In genomic region chr3:41564471-41565213, GRCm38 (mm10) we compare ENCODE assay signal across 8 mouse cellular contexts. TPM values are rescaled to one million over a fixed set of nuclear protein-coding genes. Genes with fewer than 3 reads are reported as not detected.
A peak's percentile ranks its signal among the peaks of the same experiment; 100 is the strongest.
DNase-seq lines count a peak whose midpoint lies in the region; ATAC-seq and TF ChIP-seq lines count a peak whose summit lies in the region.

No protein-coding gene starts in this region.

- H3K9me3 ChIP-seq in G1E (replicated peaks), result no peaks in the 10 kb centered on the region
- no peaks in the 10 kb centered on the region for H3K9me3 ChIP-seq in forebrain, embryonic 14.5 days (replicated peaks; ENCODE audit: control insufficient read depth, low read length)
- no peaks in the 10 kb centered on the region for H3K9me3 ChIP-seq in neural tube, embryonic 14.5 days (ENCODE audit: control insufficient read depth, low read length)

- DNase-seq in G1E (ENCODE audit: low spot score), result peak; percentile 85
- DNase-seq in cerebellum, adult 11-12 months, result peak; percentile 86
- DNase-seq in forebrain, embryonic 14.5 days (ENCODE audit: low spot score), result peak; percentile 75
- DNase-seq in heart, postnatal 14 days, result peak; percentile 75 to 77
- DNase-seq in layer of hippocampus, adult 11-12 months (ENCODE audit: low spot score), result peak; percentile 71
- peak; percentile 84 to 89 for DNase-seq in lung, adult 18-20 months

- peaks cover 54% of the 10 kb centered on the region for H3K4me1 ChIP-seq in G1E (ENCODE audit: insufficient read depth, low read depth, low read length)
- peaks cover 3% of the 10 kb centered on the region; the same call in 1 of the 2 replicates for H3K4me1 ChIP-seq in forebrain, embryonic 14.5 days (ENCODE audit: control insufficient read depth, insufficient read depth, low read length)
- H3K4me1 ChIP-seq in neural tube, embryonic 14.5 days (ENCODE audit: control insufficient read depth, insufficient read depth, low read length), result no peaks in the 10 kb centered on the region; the same call in 1 of the 2 replicates
- peaks cover 13% of the 10 kb centered on the region for H3K4me1 ChIP-seq in testis, adult 2 months (ENCODE audit: control insufficient read depth, insufficient read depth, low read length)

- intact Hi-C loops in heart, postnatal 14 days (cut with DNase I), result loop anchor here (2.0 to 5.0 kb wide), 5 partner anchors 157 to 382 kb away; partner anchors contain the start of genes D3Ertd751e and Sclt1

- H3K9ac ChIP-seq in forebrain, embryonic 14.5 days (ENCODE audit: low read length), result peak overlapping the region; percentile 96
- H3K9ac ChIP-seq in neural tube, embryonic 14.5 days (replicated peaks; ENCODE audit: low read depth, low read length), result peak overlapping the region; percentile 84

- peak overlapping the region; percentile 98 for H3K27ac ChIP-seq in forebrain, embryonic 14.5 days (ENCODE audit: low read depth, low read length)
- H3K27ac ChIP-seq in neural tube, embryonic 14.5 days (ENCODE audit: low read depth, low read length), result peak overlapping the region; percentile 95
- peak overlapping the region; percentile 77 for H3K27ac ChIP-seq in testis, adult 2 months (ENCODE audit: control insufficient read depth, insufficient read depth, low read depth, low read length)

- TF ChIP-seq CTCF in G1E (IDR thresholded peaks at IDR 0.05; ENCODE audit: low read depth, low read length), result no peak
- no peak for TF ChIP-seq CTCF in testis, adult 2 months (IDR thresholded peaks at IDR 0.05; ENCODE audit: control insufficient read depth, insufficient read depth, insufficient replicate concordance, low read depth, low read length)

- WGBS in forebrain, embryonic 14.5 days, result under 1% methylated on average over 56 of the region's 60 CpGs
- under 1% methylated on average over 50 of the region's 60 CpGs for WGBS in neural tube, embryonic 14.5 days

- peaks cover 43% of the 10 kb centered on the region for H3K36me3 ChIP-seq in G1E (replicated peaks)
- H3K36me3 ChIP-seq in forebrain, embryonic 14.5 days (ENCODE audit: control insufficient read depth, insufficient read depth, low read length), result no peaks in the 10 kb centered on the region
- H3K36me3 ChIP-seq in neural tube, embryonic 14.5 days (ENCODE audit: control insufficient read depth, insufficient read depth, low read length), result no peaks in the 10 kb centered on the region
- H3K36me3 ChIP-seq in testis, adult 2 months (ENCODE audit: control insufficient read depth, insufficient read depth, low read length), result no peaks in the 10 kb centered on the region

- H3K4me2 ChIP-seq in forebrain, embryonic 14.5 days (ENCODE audit: low read length), result peak overlapping the region; percentile 87
- peak overlapping the region; percentile 86 for H3K4me2 ChIP-seq in neural tube, embryonic 14.5 days (ENCODE audit: low read depth, low read length)

- peak; percentile 19; the same call in 1 of the 2 replicates for ATAC-seq in G1E (ENCODE audit: extremely low read depth, insufficient number of reproducible peaks, low FRiP score, poor library complexity, severe bottlenecking)
- peak; percentile 43 for ATAC-seq in forebrain, embryonic 14.5 days
- ATAC-seq in neural tube, embryonic 14.5 days (ENCODE audit: low read depth), result peak; percentile 38

- H3K4me3 ChIP-seq in G1E (ENCODE audit: low read depth, low read length), result peak overlapping the region; percentile 79
- peak overlapping the region; percentile 76 for H3K4me3 ChIP-seq in forebrain, embryonic 14.5 days (ENCODE audit: low read depth, low read length)
- H3K4me3 ChIP-seq in neural tube, embryonic 14.5 days (ENCODE audit: low read depth, low read length), result peak overlapping the region; percentile 80
- H3K4me3 ChIP-seq in testis, adult 2 months (ENCODE audit: control insufficient read depth, low read depth, low read length), result peak overlapping the region; percentile 88

- H3K27me3 ChIP-seq in G1E (ENCODE audit: insufficient read depth, low read length), result no peaks in the 10 kb centered on the region
- H3K27me3 ChIP-seq in forebrain, embryonic 14.5 days (replicated peaks; ENCODE audit: control insufficient read depth, insufficient read depth, low read length), result no peaks in the 10 kb centered on the region
- no peaks in the 10 kb centered on the region for H3K27me3 ChIP-seq in neural tube, embryonic 14.5 days (ENCODE audit: control insufficient read depth, insufficient read depth, low read length)
- H3K27me3 ChIP-seq in testis, adult 2 months (ENCODE audit: control insufficient read depth, insufficient read depth, low read length), result no peaks in the 10 kb centered on the region

- no peak; the same call in 1 of the 2 replicates for TF ChIP-seq POLR2A in testis, adult 2 months (IDR thresholded peaks at IDR 0.05; ENCODE audit: control insufficient read depth, low read depth, low read length)

RNA-seq across cellular contexts. Expression of gene Jade1, which starts 9.1 kb away (rescaled TPM):
- total RNA-seq in G1E (2014; fragmentation: Nextera tagmentation) (129 and 146 TPM in 2 replicates), G1E (2017) (138 and 159 TPM in 2 replicates)
- polyA plus RNA-seq in G1E (2012), result 48.2 and 63.7 TPM in 2 replicates
- polyA plus RNA-seq in forebrain, embryonic 14.5 days (2014; fragmentation: Nextera tagmentation; extraction: Ambion mirVana), result 11.9 and 14.5 TPM in 2 replicates
- total RNA-seq in heart, postnatal 14 days (2021), result 10 to 100 TPM; 28.1 to 28.6 TPM
- 11.6 and 13.8 TPM in 2 replicates for polyA plus RNA-seq in neural tube, embryonic 14.5 days (2014; fragmentation: Nextera tagmentation; extraction: Ambion mirVana)
- 7.8 and 9.1 TPM in 2 replicates for polyA plus RNA-seq in testis, adult 2 months (2012; rRNA removed)

Comparison
In these comparisons a context has a peak if more than half of its experiments do, and no peak if none do; other contexts are left out.
1. Peak in every context shown above with its lines: DNase-seq, ATAC-seq, H3K4me3 ChIP-seq and H3K27ac ChIP-seq.